Mouse (Mus musculus) heart, postnatal 25 days (tissue): ENCODE measurements around the gene Htra1. TPM values are rescaled to one million over a fixed set of nuclear protein-coding genes. Genes with fewer than 3 reads are reported as not detected.

ENCODE experiments used
- DNase-seq: peaks from one replicate; pipeline ENCODE4 v3.0.0; 2022; ENCODE audit warnings: low spot score
- intact Hi-C: fragments of 180-260 bp; cut with DNase I; formaldehyde crosslinking; loops from one replicate; pipeline ENCODE4 v1.15.1; 2025
- total RNA-seq, 2 experiments: library from RNA; stranded (reverse); gene quantifications; 2 replicates each; pipeline ENCODE4 v1.2.3; 2021

Htra1 gene
- total RNA-seq, 2 experiments from 2014 or later = 122 to 142 TPM

GRCm38 (mm10) chr7:130961429-130961828, 25.5 kb downstream of the Htra1 start:
- no peak for DNase-seq
- intact Hi-C loops = loop anchor here (2.0 kb wide), 1 partner anchor 25 kb away; the partner anchor contains the start of gene Htra1

DNA sequence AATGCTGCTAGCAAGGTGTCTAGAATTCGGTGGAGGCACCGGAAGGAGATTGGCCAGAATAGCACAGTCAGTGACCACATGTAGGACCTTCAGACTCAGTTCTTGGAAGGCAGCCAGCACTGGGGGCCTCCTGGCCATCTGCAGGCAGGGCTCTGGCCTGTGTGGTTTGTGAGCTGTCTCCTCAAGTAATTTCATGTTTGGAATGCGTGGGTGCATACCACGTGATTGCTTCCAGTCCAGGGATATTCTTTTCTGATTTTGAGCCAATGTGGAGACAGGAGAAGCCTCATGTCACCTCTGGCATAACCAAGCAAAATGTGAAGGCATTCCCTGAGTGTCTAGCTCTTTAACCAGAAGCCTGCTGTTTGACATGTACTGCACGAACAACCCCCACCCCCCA, 28.8 kb downstream of the Htra1 start:
- intact Hi-C loops = no loop called here
- DNase-seq = peak; percentile 64

DNA sequence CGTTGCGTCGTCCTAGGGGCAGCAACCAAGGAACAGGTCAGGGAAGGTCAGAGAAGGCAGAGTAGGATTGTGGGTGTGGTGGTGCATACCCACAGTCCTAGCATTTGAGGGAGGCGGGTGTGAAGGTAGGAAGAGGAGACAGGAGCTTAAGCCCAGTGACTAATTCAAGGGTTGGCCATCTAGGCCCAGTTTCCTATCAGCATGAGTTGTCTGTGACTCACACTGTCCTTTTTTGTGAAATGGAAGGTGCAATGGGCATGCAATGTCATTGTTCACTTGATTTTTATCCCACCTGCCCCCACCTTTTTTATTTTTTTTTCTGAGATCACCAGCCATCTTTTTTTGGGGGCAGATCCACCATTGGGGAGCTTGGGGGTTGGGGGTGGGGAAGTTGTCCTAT, 29.5 kb downstream of the Htra1 start:
- intact Hi-C loops = no loop called here
- DNase-seq = no peak

DNA sequence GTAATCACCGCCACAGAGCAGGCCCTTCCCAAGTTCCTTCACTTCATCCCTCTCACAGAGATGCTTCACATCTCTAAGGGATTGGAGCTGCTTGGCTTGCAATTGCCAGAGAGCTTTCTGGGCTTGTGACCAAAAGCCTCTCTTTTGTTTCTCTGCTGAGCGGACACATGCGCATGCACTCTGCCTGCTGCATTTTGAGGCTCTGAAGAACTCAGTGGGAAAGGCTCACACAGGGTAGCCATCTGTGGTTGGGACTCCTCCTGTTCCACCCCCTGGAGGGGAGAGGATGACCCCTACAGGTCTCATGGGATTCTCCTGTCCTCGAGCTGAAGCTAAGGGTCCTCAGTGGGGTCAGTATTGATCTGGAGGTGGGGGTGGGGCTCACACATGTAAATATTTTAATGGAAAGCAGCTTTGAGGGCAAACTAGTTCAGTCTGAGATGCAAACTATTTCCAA, 30.0 kb downstream of the Htra1 start:
- intact Hi-C loops = no loop called here
- peak; percentile 56 for DNase-seq

DNA sequence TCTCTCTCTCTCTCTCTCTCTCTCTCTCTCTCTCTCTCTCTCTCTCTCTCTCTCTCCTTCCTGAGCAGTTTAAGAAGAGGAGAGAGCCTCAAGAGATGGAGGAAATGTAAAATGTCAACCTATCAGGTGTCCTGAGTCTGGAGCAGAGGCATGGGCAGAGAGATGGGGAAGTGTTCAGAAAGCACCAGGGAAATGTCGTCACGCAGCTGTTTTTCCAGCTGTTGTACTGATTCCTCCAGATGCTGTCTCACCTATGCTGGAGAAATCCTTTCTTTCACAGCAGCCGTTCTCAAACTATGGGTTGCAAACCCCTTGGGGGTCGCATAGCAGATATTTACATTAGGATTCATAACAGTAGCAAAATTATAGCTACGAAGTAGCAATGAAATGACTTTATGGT, 30.5 kb downstream of the Htra1 start:
- intact Hi-C loops = no loop called here
- DNase-seq = no peak

DNA sequence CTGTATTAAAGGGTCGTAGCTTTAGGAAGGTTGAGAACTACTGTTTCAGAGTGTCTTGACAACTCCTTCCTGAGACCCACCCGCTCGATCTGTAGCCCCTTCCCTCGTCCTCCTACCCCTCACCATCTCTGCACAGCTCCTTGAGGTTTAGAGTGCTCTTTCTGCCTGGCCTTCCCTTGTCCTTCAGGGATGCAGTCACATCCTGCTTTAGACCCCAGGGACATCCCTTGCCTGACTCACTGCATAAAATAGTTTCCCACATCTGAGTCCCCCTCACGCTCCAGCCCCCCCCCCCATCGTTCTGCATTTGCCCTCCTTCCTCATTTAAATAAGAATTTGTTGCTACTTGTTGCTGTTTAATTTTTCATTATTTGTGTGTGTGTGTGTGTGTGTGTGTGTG, 31.0 kb downstream of the Htra1 start:
- intact Hi-C loops = no loop called here
- no peak for DNase-seq

DNA sequence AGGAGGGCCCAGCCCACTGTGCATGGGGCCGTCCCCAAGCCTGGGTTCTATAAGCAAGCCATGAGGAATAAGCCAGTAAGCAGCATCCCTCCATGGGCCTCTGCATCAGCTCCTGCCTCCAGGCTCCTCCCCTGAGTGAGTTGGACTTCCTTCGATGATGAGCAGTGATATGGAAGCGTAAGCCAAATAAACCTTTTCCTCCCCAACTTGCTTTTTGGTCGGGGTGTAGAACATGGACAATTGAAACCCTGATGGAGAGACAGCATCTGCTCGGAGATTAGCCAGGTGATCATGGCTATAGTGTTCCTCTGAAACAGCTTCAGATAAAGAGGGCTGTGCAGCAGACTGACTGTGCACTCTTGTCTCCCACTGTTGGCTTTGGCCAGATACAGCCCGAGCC, 32.0 kb downstream of the Htra1 start:
- intact Hi-C loops = no loop called here

DNA sequence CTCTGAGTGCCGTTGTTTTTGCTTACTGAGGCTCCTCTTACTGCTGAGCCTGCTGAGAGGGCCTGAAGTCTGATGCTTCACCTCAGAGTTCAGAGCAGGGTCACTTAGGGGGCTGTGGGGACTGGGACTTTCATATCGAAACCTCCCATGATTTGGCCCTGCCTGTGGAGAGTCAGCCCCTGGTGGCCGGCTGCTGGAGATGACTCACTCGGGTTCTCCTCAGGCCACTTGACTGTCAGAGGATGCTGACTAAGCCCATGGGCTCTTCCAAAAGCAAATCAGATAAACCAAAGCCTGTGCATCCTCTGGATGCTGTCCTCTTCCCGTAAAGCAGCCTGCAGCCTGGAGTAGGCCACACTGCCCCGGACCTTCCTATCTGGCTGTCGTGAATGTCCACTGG, 32.6 kb downstream of the Htra1 start:
- DNase-seq = peak; percentile 62
- intact Hi-C loops = no loop called here

More for the DNA sequence above, 32.0 kb downstream of the Htra1 start:
- DNase-seq = no peak

DNA sequence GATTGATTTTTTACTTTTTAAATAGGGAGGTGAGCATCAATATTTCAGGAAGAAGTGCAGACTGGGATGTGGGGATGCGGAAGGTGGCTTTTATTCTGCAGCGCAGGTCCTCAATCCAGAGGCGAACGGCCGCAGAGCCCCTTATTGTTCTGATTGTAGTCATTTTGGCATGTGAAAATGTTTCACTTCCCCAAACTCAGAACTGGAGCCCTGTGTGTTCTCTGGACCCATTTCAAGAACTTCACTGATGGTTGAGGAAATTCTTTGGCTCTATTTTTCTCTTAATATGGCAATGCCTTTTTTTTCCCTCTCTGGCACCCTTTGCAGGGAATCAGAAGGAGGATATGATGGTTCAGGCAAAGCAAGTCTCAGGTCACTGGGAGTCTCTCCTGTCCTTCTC, 33.2 kb downstream of the Htra1 start:
- intact Hi-C loops = no loop called here
- DNase-seq = no peak

DNA sequence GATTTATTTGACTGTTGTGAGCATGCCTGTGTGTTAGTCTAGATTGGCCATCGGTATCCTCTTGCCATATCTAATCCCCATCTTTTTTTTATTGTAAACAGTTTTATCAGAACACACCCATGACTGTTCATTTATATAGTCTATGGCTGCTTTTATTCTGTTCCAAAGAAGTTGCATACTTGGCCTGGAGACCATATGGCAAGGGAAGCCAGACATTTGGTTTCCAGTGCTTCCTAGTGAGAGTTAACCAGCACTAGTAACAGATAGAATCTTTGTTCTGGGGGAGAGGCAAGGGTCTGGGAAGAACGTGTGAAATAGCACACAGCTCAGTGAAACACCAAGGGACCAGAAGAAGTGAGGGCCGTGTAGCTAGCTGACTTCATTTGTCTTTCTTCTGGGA, 33.6 kb downstream of the Htra1 start:
- intact Hi-C loops = no loop called here
- DNase-seq = no peak

DNA sequence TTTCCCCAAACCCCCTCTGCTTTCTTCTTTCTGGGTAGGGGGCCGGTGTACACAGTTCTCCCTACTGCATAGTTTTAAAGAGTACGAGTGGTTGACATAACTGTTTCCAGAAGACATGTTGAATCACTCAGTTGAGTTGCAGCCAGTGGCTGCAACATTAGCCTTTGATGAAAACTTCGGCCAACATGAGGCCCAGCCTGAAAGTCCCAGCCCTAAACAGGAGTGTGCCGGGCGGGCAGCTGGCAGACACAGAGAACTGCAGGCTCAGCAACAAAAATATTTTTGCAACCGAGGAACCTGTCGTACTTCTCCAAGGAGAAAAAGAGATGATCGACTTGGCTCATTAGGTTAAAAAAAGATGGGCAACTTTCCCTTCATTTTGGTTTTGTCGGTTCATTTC, 36.9 kb downstream of the Htra1 start:
- peak; percentile 33 for DNase-seq
- intact Hi-C loops = no loop called here

DNA sequence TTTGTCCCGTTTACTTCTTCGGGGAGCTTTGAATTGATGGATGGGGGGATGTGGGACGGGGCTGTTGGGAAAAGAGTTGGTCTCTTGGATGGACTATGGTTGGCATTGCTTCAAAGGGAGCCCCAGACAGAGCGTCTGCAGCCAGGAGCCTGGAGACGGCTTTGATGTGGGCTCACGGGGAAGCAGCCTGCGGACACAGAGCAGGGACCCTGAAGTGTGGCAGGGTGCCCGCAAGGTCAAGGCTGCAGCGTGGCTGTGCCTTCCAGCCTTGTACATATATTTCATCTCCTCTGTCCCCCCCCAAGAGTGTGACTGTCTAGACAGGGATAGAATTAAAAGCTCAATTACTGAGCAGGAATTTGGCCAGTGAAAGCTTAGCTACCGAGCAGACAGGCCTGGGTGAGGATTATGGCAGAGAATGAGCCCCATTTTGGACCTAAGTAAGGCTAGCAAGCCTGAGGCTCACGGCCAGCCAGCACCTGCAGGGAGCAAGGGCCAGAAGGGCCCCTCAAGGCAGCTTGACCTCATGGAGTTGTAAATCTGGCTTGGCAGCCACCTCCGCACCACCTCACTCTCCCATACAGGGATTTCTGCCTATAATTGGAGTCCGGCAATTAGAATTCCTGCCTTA, 40.5 kb downstream of the Htra1 start:
- intact Hi-C loops = loop anchor here (5.0 kb wide), 1 partner anchor 39 kb away; the partner anchor contains the start of gene Htra1
- no peak for DNase-seq

DNA sequence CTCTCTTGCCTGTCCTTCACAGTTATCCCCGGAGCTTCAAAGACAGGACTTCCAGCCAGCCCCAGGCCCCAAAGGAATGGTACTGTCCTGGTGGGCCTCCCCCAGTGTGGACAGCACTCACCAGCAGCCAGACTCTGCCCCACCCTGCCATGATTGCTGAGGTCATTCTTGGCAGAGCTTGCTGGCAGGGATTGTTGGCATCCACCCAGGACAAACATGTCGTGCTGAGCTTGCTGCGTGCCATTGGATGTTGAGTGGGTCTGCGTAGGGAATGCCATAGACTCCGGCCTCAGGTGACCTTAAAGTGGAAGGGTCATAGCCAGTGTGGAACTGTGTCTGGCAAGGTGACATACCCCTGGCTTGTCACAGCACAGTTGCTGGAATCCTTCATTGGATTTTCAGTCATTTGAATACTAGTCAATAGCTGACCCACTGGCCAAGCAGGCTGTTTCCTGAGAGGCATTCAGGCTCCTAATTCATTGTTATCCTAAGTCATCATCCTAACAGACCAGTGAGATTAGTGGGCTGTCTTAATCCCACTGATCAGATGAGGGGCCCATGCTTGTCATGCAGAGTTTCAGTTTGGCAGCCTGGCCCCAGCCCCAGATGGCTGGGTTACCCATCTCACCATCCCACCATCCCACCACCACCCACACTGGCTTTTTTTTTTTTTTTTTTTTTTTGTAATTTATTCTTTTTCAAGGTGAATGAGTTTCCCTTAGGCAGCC, 42.0 kb downstream of the Htra1 start:
- peak; percentile 90 for DNase-seq
- intact Hi-C loops = loop anchor here (5.0 kb wide), 1 partner anchor 41 kb away; the partner anchor contains the start of gene Htra1

DNA sequence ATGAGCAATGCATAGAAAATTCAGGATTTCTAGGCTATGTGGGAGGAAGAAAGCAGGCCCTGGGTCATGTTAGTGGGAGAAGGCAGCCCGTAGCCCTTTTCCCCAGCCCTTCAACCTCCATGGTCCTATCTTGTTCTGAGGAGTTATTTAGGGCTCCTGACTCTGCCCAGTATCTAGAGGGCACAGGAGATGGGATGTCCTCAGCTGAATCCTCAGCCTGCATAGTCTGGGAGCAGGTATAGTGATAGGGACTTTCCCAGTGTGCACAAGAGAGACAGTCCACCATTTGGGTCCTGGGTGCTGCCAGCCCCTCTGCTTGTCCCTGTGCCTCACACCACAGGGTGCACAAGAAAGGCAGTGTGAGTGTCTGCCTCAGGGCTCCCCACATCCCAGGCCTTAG, 42.6 kb downstream of the Htra1 start:
- intact Hi-C loops = loop anchor here (5.0 kb wide), 1 partner anchor 41 kb away; the partner anchor contains the start of gene Htra1
- no peak for DNase-seq

GRCm38 (mm10) chr7:130980130-130980529, 44.2 kb downstream of the Htra1 start:
- intact Hi-C loops = no loop called here
- no peak for DNase-seq

DNA sequence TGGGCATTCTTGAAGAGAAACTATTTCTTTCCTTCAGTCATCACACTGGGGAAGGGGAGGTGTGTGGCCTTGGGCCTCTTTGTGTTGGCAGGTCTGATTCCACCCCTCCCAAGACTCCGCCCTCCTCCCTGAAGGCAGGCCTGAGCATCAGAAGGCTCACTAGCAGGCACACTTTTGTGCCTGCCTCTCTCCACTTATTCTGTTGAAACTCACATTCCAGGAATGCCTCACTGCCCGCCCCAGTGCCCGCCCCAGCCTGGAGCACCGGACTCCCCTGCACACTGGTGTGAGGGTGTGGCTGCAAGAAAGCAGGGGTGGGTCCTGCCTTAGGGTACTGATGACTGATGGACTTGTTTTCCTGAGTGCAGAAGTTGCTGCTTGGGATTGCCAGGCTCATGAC, 46.5 kb downstream of the Htra1 start:
- intact Hi-C loops = no loop called here
- DNase-seq = no peak

- intact Hi-C loops = no loop called here
- DNase-seq = no peak
These were observed 47.0 kb downstream of the Htra1 start for GRCm38 (mm10) chr7:130982881-130983280.

DNA sequence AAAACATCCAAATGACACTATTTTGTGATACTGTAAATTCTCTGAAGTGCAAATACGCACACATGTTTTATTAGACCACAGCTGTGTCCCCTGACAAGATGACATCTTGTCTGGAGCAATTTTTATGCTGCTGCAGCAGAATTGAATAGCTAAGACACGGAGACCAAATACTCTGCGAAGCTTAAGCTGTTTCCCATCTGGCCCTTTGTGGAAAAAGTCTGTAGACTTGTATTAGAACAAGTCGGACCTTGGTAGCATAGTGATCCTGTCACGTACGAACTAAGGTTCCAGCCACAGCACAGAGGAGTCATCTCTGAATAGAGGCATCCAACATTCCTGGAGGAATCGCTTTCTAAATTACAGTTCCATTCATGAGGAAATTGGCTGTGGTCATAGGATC, 48.4 kb downstream of the Htra1 start:
- intact Hi-C loops = no loop called here
- DNase-seq = no peak

- intact Hi-C loops = no loop called here
These were observed 49.3 kb downstream of the Htra1 start for GRCm38 (mm10) chr7:130985193-130985592.

DNA sequence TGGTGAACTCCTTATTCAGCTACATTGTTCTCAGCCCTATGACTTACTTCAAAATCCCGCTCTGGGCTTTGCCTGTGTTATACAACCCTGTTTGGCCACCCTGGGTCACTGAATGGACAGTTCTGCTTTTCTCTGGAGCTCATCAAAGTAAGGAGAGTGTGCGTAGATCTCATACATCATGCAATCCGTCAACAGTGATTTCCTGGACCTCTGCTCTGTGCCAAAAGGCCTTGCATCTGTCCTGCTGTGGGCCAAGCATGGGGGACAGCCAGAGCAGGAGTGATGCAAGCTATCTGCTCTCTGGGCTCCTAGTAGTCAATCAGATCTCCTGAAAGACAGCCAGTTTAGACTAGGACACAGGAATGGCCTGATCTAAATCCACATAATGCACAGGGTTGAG, 49.8 kb downstream of the Htra1 start:
- no peak for DNase-seq
- intact Hi-C loops = no loop called here

More at GRCm38 (mm10) chr7:130985193-130985592, 49.3 kb downstream of the Htra1 start:
- no peak for DNase-seq

DNA sequence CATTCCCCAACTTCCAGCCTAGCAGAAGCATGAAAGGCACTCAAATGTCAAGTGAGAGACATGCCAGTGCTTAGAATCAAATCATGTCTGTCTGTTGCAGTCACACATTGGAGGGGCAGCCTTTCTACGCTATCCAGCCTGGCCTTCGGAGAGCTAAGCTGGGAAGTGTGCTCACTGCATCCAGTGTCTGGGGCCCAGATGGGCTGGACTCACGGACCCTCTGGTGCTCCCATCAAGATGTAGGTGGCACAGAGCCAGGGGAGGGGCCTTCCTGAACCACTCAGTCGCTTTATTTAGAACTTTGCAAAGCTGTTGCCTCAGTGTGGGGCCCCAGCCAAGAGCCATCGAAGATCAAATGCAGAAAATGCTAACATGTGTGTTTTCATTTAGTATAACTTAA, 52.2 kb downstream of the Htra1 start:
- intact Hi-C loops = no loop called here
- no peak for DNase-seq
